Mouse (Mus musculus) stomach, postnatal 0 days (tissue): ENCODE results near the gene Tmem256.

Experiments
- CTCF ChIP-seq: IDR thresholded peaks from 2 replicates; pipeline ENCODE4 v1.5.1; 2016; ENCODE audit warnings: antibody characterized with exemption, low read depth, mild to moderate bottlenecking, moderate library complexity
- EP300 ChIP-seq: optimal IDR thresholded peaks from 2 replicates; pipeline ENCODE3; 2016; ENCODE audit warnings: antibody characterized with exemption

DNA sequence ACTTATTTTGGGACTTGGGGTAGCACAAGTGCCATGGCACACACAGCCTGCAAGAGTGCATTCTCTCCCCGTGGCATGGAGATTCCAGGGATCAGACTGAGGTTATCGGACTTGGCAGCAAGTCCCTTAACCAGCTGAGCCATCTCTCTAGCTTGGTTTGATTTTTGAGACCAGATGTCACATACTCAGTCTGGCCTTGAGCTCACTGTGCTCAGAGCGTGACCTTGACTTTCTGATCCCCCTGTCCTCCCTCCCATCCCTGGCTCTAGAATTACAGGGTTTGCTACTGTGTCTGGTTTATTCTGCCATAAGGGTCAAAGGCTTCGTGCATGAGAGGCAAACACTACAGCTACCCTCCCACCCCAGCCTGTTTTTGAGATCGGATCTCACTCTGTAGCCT is 48.9 kb upstream of the Tmem256 start:
- TF ChIP-seq CTCF = no peak
- no peak for TF ChIP-seq EP300
